Mouse (Mus musculus): ENCODE results near the gene Shpk.

- TF ChIP-seq CTCF (IDR thresholded peaks at IDR 0.05; ENCODE audit: low read depth): no peak
- no peak for TF ChIP-seq EP300 (IDR thresholded peaks at IDR 0.05; ENCODE audit: low read depth)
Observed at GRCm38 (mm10) chr11:73168576-73168975, 30.7 kb upstream of the Shpk start.

Measured in liver, postnatal 0 days (tissue).